Mouse (Mus musculus) hindbrain, embryonic 10.5 days (tissue): ENCODE data around the gene Gm37240. TPM values are rescaled to one million over a fixed set of nuclear protein-coding genes. Genes with fewer than 3 reads are reported as not detected.

Experiments
- DNase-seq: peaks from one replicate; pipeline ENCODE4 v3.0.0-alpha.2; 2017; ENCODE audit warnings: low spot score
- H3K27ac ChIP-seq: fragments of 300-500 bp; sonication (generic); 2 replicates; pipeline ENCODE4 v1.5.1; 2016; ENCODE audit warnings: mild to moderate bottlenecking, moderate library complexity
- H3K27me3 ChIP-seq: fragments of 300-500 bp; sonication (generic); 2 replicates; pipeline ENCODE4 v1.6.1; 2016; ENCODE audit warnings: mild to moderate bottlenecking; ENCODE audit not compliant: poor library complexity, insufficient read depth, severe bottlenecking
- H3K36me3 ChIP-seq: fragments of 300-500 bp; sonication (generic); 2 replicates; pipeline ENCODE4 v1.6.1; 2016; ENCODE audit warnings: mild to moderate bottlenecking, moderate library complexity
- H3K4me1 ChIP-seq: fragments of 300-500 bp; sonication (generic); replicated peaks from 2 replicates; pipeline ENCODE4 v1.6.1; 2016; ENCODE audit warnings: mild to moderate bottlenecking
- H3K4me3 ChIP-seq: fragments of 300-500 bp; sonication (generic); 2 replicates; pipeline ENCODE4 v1.5.1; 2016; ENCODE audit warnings: mild to moderate bottlenecking, moderate library complexity
- H3K9me3 ChIP-seq: fragments of 300-500 bp; sonication (generic); 2 replicates; pipeline ENCODE4 v1.6.1; 2016; ENCODE audit warnings: mild to moderate bottlenecking, moderate library complexity
- WGBS: fragments of 180-500 bp; shearing (Covaris S2); methylation state at CpG from one replicate; pipeline ENCODE4 v1.1.7; 2016; 5-methylcytosine and 5-hydroxymethylcytosine counted together
- polyA plus RNA-seq: library from polyadenylated mRNA; unstranded; fragments of >200 nt; fragmentation: Nextera tagmentation; extraction: Ambion mirVana; gene quantifications from 2 replicates; pipeline ENCODE4 v1.2.1, GENCODE M21; 2016

Gm37240 gene
- polyA plus RNA-seq, 1 experiment from 2014 or later: 1.4 TPM

GRCm38 (mm10) chr3:85841454-85842176 is 45.7 kb downstream of the Gm37240 start:
- no peaks in the 10 kb centered on the region for H3K27me3 ChIP-seq
- no peak for DNase-seq
- 45% methylated on average over 2 of the region's 2 CpGs for WGBS
- peaks cover 6% of the 10 kb centered on the region; the same call in 1 of the 2 replicates for H3K4me1 ChIP-seq
- no peaks in the 10 kb centered on the region for H3K9me3 ChIP-seq
- H3K36me3 ChIP-seq: no peaks in the 10 kb centered on the region
- peak overlapping the region; percentile 54 for H3K27ac ChIP-seq
- H3K4me3 ChIP-seq: no peak overlapping the region

- DNase-seq: no peak
- H3K27me3 ChIP-seq: no peaks in the 10 kb centered on the region
- H3K36me3 ChIP-seq: no peaks in the 10 kb centered on the region
- H3K27ac ChIP-seq: no peak overlapping the region
- WGBS: 79% methylated on average over 1 of the region's 1 CpGs
- H3K4me1 ChIP-seq: peaks cover 9% of the 10 kb centered on the region
- H3K9me3 ChIP-seq: no peaks in the 10 kb centered on the region
- H3K4me3 ChIP-seq: no peak overlapping the region
These were observed 53.7 kb downstream of the Gm37240 start for GRCm38 (mm10) chr3:85833627-85834026.

- Histone ChIP-seq H3K27me3 (no peaks in the 10 kb centered on the region), H3K4me1 (peaks cover 9% of the 10 kb centered on the region), H3K4me3 (no peak overlapping the region), H3K27ac (peak overlapping the region; percentile 56), H3K36me3 (no peaks in the 10 kb centered on the region), H3K9me3 (no peaks in the 10 kb centered on the region)
- WGBS: 67% methylated on average over 10 of the region's 10 CpGs
- DNase-seq: no peak
These were observed 54.7 kb downstream of the Gm37240 start for GRCm38 (mm10) chr3:85832490-85833155.

- Histone ChIP-seq H3K4me1 (peaks cover 9% of the 10 kb centered on the region), H3K9me3 (no peaks in the 10 kb centered on the region), H3K4me3 (no peak overlapping the region), H3K36me3 (no peaks in the 10 kb centered on the region), H3K27me3 (no peaks in the 10 kb centered on the region), H3K27ac (no peak overlapping the region)
- DNase-seq: no peak
- 94% methylated on average over 1 of the region's 1 CpGs for WGBS
These were observed 55.5 kb downstream of the Gm37240 start for GRCm38 (mm10) chr3:85831785-85832184.

- Histone ChIP-seq H3K27me3 (no peaks in the 10 kb centered on the region), H3K4me3 (no peak overlapping the region), H3K4me1 (peaks cover 9% of the 10 kb centered on the region), H3K36me3 (no peaks in the 10 kb centered on the region), H3K27ac (no peak overlapping the region), H3K9me3 (no peaks in the 10 kb centered on the region)
- DNase-seq: no peak
- 74% methylated on average over 4 of the region's 4 CpGs for WGBS
These were observed 58.3 kb downstream of the Gm37240 start for GRCm38 (mm10) chr3:85829047-85829446.

GRCm38 (mm10) chr3:85827815-85828214 is 59.5 kb downstream of the Gm37240 start:
- 84% methylated on average over 6 of the region's 6 CpGs for WGBS
- Histone ChIP-seq H3K27ac (no peak overlapping the region), H3K4me1 (peaks cover 7% of the 10 kb centered on the region), H3K36me3 (no peaks in the 10 kb centered on the region), H3K9me3 (no peaks in the 10 kb centered on the region), H3K27me3 (no peaks in the 10 kb centered on the region), H3K4me3 (no peak overlapping the region)
- no peak for DNase-seq

GRCm38 (mm10) chr3:85827283-85827682 is 60.0 kb downstream of the Gm37240 start:
- no peak overlapping the region for H3K4me3 ChIP-seq
- no peak overlapping the region for H3K27ac ChIP-seq
- peaks cover 1% of the 10 kb centered on the region; the same call in 1 of the 2 replicates for H3K4me1 ChIP-seq
- WGBS: 82% methylated on average over 4 of the region's 4 CpGs
- no peak for DNase-seq
- H3K27me3 ChIP-seq: no peaks in the 10 kb centered on the region
- H3K9me3 ChIP-seq: no peaks in the 10 kb centered on the region
- no peaks in the 10 kb centered on the region for H3K36me3 ChIP-seq

GRCm38 (mm10) chr3:85820839-85821548 is 66.3 kb downstream of the Gm37240 start:
- Histone ChIP-seq H3K4me1 (no peaks in the 10 kb centered on the region), H3K27me3 (no peaks in the 10 kb centered on the region), H3K36me3 (no peaks in the 10 kb centered on the region), H3K27ac (no peak overlapping the region), H3K4me3 (no peak overlapping the region), H3K9me3 (no peaks in the 10 kb centered on the region)
- no peak for DNase-seq
- WGBS: 81% methylated on average over 15 of the region's 15 CpGs

- DNase-seq: no peak
- Histone ChIP-seq H3K27ac (no peak overlapping the region), H3K4me3 (no peak overlapping the region), H3K4me1 (no peaks in the 10 kb centered on the region), H3K27me3 (no peaks in the 10 kb centered on the region), H3K9me3 (no peaks in the 10 kb centered on the region), H3K36me3 (no peaks in the 10 kb centered on the region)
- WGBS: 80% methylated on average over 3 of the region's 3 CpGs
These were observed 68.0 kb downstream of the Gm37240 start for GRCm38 (mm10) chr3:85819319-85819718.

GRCm38 (mm10) chr3:85817191-85817590 is 70.1 kb downstream of the Gm37240 start, which contains the start of gene Fam160a1:
Gene Fam160a1 (minus strand): TSS chr3:85817291.
- Histone ChIP-seq H3K4me1 (peaks cover 5% of the 10 kb centered on the region; the same call in 1 of the 2 replicates), H3K36me3 (no peaks in the 10 kb centered on the region), H3K27me3 (no peaks in the 10 kb centered on the region), H3K27ac (no peak within 1 kb of the TSS), H3K4me3 (no peak within 1 kb of the TSS), H3K9me3 (no peaks in the 10 kb centered on the region)
- no peak for DNase-seq
- WGBS: 82% methylated on average over 2 of the region's 2 CpGs

GRCm38 (mm10) chr3:85814241-85814640 is 73.1 kb downstream of the Gm37240 start:
- Histone ChIP-seq H3K27me3 (no peaks in the 10 kb centered on the region), H3K9me3 (no peaks in the 10 kb centered on the region)
- 75% methylated on average over 7 of the region's 7 CpGs for WGBS

GRCm38 (mm10) chr3:85813101-85814014 is 74.0 kb downstream of the Gm37240 start:
- H3K27ac ChIP-seq: no peak overlapping the region
- H3K36me3 ChIP-seq: no peaks in the 10 kb centered on the region
- no peaks in the 10 kb centered on the region for H3K27me3 ChIP-seq
- no peak for DNase-seq
- H3K4me1 ChIP-seq: peaks cover 5% of the 10 kb centered on the region; the same call in 1 of the 2 replicates
- no peak overlapping the region for H3K4me3 ChIP-seq
- 63% methylated on average over 4 of the region's 4 CpGs for WGBS
- no peaks in the 10 kb centered on the region for H3K9me3 ChIP-seq

More at GRCm38 (mm10) chr3:85814241-85814640, 73.1 kb downstream of the Gm37240 start:
- H3K4me1 ChIP-seq: peaks cover 5% of the 10 kb centered on the region; the same call in 1 of the 2 replicates
- H3K27ac ChIP-seq: no peak overlapping the region
- DNase-seq: no peak
- H3K36me3 ChIP-seq: no peaks in the 10 kb centered on the region
- H3K4me3 ChIP-seq: no peak overlapping the region
